Mouse (Mus musculus) testis, adult 2 months (tissue): ENCODE data around the gene Atp6v1c2.

ENCODE experiments used
- CTCF ChIP-seq: fragments of 200-500 bp; IDR thresholded peaks from 2 replicates; pipeline ENCODE4 v1.5.1; 2012; ENCODE audit warnings: low read depth, mild to moderate bottlenecking, inconsistent platforms, low read length, moderate library complexity; ENCODE audit not compliant: control insufficient read depth, insufficient read depth, insufficient replicate concordance
- POLR2A ChIP-seq: fragments of 200-500 bp; IDR thresholded peaks from 2 replicates; pipeline ENCODE4 v1.6.1; 2012; ENCODE audit warnings: low read depth, mild to moderate bottlenecking, inconsistent platforms, low read length, moderate library complexity; ENCODE audit not compliant: control insufficient read depth

DNA sequence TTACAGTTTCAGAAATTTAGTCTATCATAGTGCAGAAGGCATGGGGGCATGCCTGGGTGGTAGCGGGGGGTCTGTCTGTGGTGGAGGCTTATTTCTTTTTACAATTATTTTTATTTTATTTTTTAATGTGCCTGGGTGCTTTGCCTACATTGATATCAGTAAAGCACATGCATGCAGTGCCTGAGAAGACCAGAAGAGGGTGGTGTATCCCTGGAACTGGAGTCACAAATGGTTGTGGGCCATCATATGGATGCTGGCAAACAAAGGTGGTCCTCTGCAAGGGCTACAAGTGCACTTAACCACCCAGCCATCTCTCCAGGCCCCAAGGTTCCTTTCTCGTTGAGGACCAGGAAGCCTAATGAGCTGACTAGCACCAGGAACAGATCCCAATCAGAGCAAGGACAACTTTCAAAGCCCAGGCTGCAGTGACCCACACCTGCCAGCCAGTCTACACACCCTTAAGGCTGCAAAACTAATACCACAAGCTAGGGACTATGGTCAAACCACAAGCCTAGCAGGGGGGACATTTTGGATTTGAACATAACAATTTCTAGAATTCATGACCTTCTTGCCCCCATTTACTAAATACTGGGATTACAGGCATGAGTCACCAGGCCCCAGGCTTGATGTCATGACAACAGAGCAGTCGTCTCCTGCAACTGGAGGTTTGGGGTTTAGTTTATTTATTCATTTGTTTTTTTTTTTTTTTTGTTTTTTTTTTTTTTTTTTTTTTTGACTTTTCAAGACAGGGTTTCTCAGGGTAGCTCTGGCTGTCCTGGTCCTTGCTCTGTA is 10.2 kb upstream of the Atp6v1c2 start:
- TF ChIP-seq CTCF (no peak), POLR2A (no peak)
